Mouse (Mus musculus): ENCODE results near the gene Arhgef28. TPM values are rescaled to one million over a fixed set of nuclear protein-coding genes. Genes with fewer than 3 reads are reported as not detected.

Gene Arhgef28
- polyA plus RNA-seq, 1 experiment = not detected

GRCm38 (mm10) chr13:97893031-97893825, 313.0 kb downstream of the Arhgef28 start:
- 22% methylated on average over 10 of the region's 10 CpGs for WGBS
- Histone ChIP-seq H3K4me3 (ENCODE audit: insufficient read depth, low read depth, low read length) (peak overlapping the region; percentile 1; the same call in 1 of the 2 replicates), H3K27ac (ENCODE audit: insufficient read depth, low read depth, low read length) (peak overlapping the region; percentile 88), H3K4me1 (ENCODE audit: control insufficient read depth, insufficient read depth, low read length) (peaks cover 11% of the 10 kb centered on the region)
- no peak for TF ChIP-seq CTCF (IDR thresholded peaks at IDR 0.05; ENCODE audit: insufficient read depth, low read depth, low read length)
- TF ChIP-seq POLR2A (IDR thresholded peaks at IDR 0.05; ENCODE audit: insufficient read depth, low read depth, low read length) = no peak

GRCm38 (mm10) chr13:97892089-97892884, 314.0 kb downstream of the Arhgef28 start:
- 23% methylated on average over 15 of the region's 15 CpGs for WGBS

GRCm38 (mm10) chr13:97888046-97888445, 318.2 kb downstream of the Arhgef28 start:
- peaks cover 11% of the 10 kb centered on the region for H3K4me1 ChIP-seq (ENCODE audit: control insufficient read depth, insufficient read depth, low read length)
- no peak overlapping the region for H3K4me3 ChIP-seq (ENCODE audit: insufficient read depth, low read depth, low read length)
- H3K27ac ChIP-seq (ENCODE audit: insufficient read depth, low read depth, low read length) = no peak overlapping the region
- 44% methylated on average over 6 of the region's 6 CpGs for WGBS
- TF ChIP-seq CTCF (IDR thresholded peaks at IDR 0.05; ENCODE audit: insufficient read depth, low read depth, low read length) (no peak), POLR2A (IDR thresholded peaks at IDR 0.05; ENCODE audit: insufficient read depth, low read depth, low read length) (no peak)

More at GRCm38 (mm10) chr13:97892089-97892884, 314.0 kb downstream of the Arhgef28 start:
- TF ChIP-seq POLR2A (IDR thresholded peaks at IDR 0.05; ENCODE audit: insufficient read depth, low read depth, low read length) (no peak), CTCF (IDR thresholded peaks at IDR 0.05; ENCODE audit: insufficient read depth, low read depth, low read length) (no peak)
- no peak overlapping the region for H3K4me3 ChIP-seq (ENCODE audit: insufficient read depth, low read depth, low read length)
- peaks cover 14% of the 10 kb centered on the region for H3K4me1 ChIP-seq (ENCODE audit: control insufficient read depth, insufficient read depth, low read length)
- H3K27ac ChIP-seq (ENCODE audit: insufficient read depth, low read depth, low read length) = peak overlapping the region; percentile 56

DNA sequence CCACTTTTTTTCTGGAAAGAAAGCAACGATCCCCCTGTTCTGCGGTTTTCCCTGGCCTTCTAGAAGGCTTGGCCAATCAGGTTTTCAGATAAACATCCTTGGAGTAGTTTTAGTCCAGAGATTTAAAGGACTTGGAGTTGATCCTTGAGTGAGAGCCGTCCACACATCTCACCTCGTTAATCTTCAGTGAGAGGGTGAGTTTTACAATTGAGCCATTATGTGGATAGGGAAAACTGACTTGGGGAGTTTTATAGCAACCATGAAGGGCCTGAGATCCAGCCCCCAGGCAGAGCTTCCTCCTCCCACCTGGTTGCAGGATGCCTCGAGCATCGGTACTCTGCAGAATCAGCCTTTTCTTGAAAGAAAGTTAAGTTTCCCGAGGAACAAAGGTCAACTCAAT, 318.7 kb downstream of the Arhgef28 start:
- 56% methylated on average over 7 of the region's 7 CpGs for WGBS
- Histone ChIP-seq H3K4me1 (ENCODE audit: control insufficient read depth, insufficient read depth, low read length) (peaks cover 10% of the 10 kb centered on the region; the same call in 1 of the 2 replicates), H3K27ac (ENCODE audit: insufficient read depth, low read depth, low read length) (no peak overlapping the region), H3K4me3 (ENCODE audit: insufficient read depth, low read depth, low read length) (no peak overlapping the region)
- TF ChIP-seq CTCF (IDR thresholded peaks at IDR 0.05; ENCODE audit: insufficient read depth, low read depth, low read length) (no peak), POLR2A (IDR thresholded peaks at IDR 0.05; ENCODE audit: insufficient read depth, low read depth, low read length) (no peak)

DNA sequence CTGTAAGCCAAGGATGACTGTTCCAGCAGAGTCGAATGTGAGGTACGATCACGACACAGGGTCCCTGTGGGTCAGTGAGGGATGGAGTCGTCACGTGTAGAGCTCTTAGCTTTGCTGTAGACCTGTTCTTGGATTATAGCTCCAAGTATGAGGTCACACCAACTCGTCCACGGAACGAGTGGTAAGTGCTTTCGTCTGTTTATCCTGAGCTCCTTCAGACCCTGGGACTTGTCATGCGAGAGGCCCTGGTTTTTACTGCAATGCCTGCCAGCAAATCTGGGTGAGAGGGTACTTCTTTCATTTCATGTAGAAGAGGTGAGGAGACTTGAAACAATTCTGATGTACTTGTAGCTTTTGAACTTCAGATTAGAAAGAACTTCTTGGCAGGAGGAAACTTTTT, 322.6 kb downstream of the Arhgef28 start:
- Histone ChIP-seq H3K4me3 (ENCODE audit: insufficient read depth, low read depth, low read length) (no peak overlapping the region), H3K4me1 (ENCODE audit: control insufficient read depth, insufficient read depth, low read length) (peaks cover 5% of the 10 kb centered on the region; the same call in 1 of the 2 replicates), H3K27ac (ENCODE audit: insufficient read depth, low read depth, low read length) (no peak overlapping the region)
- 90% methylated on average over 10 of the region's 10 CpGs for WGBS
- TF ChIP-seq CTCF (IDR thresholded peaks at IDR 0.05; ENCODE audit: insufficient read depth, low read depth, low read length) = no peak
- TF ChIP-seq POLR2A (IDR thresholded peaks at IDR 0.05; ENCODE audit: insufficient read depth, low read depth, low read length) = no peak

DNA sequence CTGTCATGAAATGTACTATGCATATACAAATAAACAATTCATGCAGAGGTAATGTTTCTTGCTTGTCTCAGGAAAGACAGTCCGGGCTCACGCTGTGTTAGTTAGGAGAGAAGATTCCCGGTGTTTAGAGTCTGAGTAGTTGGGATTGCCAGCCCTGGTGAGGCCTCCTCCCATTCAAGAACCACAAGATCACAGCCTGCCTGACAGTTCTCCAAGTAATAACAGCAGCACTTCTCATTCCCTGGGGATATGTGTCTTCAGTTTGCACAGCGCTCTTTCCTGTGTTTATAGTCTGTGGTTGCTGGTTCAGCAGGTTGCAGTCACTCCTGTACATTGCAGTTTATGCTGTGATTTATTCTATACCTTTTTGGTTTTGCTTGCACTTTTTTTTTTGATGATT, 329.8 kb downstream of the Arhgef28 start:
- Histone ChIP-seq H3K4me3 (ENCODE audit: insufficient read depth, low read depth, low read length) (no peak overlapping the region), H3K27ac (ENCODE audit: insufficient read depth, low read depth, low read length) (no peak overlapping the region), H3K4me1 (ENCODE audit: control insufficient read depth, insufficient read depth, low read length) (no peaks in the 10 kb centered on the region)
- no peak for TF ChIP-seq CTCF (IDR thresholded peaks at IDR 0.05; ENCODE audit: insufficient read depth, low read depth, low read length)
- no peak for TF ChIP-seq POLR2A (IDR thresholded peaks at IDR 0.05; ENCODE audit: insufficient read depth, low read depth, low read length)
- WGBS = 76% methylated on average over 4 of the region's 4 CpGs

GRCm38 (mm10) chr13:97876031-97876430, 330.2 kb downstream of the Arhgef28 start:
- no peak overlapping the region for H3K27ac ChIP-seq (ENCODE audit: insufficient read depth, low read depth, low read length)
- no peaks in the 10 kb centered on the region for H3K4me1 ChIP-seq (ENCODE audit: control insufficient read depth, insufficient read depth, low read length)
- WGBS = 94% methylated on average over 6 of the region's 6 CpGs
- TF ChIP-seq POLR2A (IDR thresholded peaks at IDR 0.05; ENCODE audit: insufficient read depth, low read depth, low read length) = no peak
- no peak for TF ChIP-seq CTCF (IDR thresholded peaks at IDR 0.05; ENCODE audit: insufficient read depth, low read depth, low read length)
- H3K4me3 ChIP-seq (ENCODE audit: insufficient read depth, low read depth, low read length) = no peak overlapping the region

DNA sequence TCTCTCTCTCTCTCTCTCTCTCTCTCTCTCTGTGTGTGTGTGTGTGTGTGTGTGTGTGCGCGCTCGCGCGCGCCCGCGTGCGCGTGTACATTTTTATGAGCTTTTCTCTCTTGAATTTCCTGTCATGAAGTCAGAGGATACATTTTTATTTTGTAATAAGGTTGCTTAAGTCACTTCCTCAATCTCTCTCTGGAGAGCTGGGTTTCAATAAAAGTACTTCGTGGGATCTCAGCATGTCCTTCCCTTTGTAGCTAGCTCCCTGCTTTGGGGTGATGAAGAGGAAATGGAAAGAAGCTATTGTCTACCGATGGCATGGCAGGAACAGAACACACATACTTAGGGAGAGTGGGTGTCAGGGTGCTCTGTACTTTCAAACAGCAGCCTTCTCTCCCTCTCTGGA, 336.8 kb downstream of the Arhgef28 start:
- H3K4me1 ChIP-seq (ENCODE audit: control insufficient read depth, insufficient read depth, low read length) = no peaks in the 10 kb centered on the region
- no peak overlapping the region for H3K27ac ChIP-seq (ENCODE audit: insufficient read depth, low read depth, low read length)
- 88% methylated on average over 12 of the region's 12 CpGs for WGBS
- no peak for TF ChIP-seq CTCF (IDR thresholded peaks at IDR 0.05; ENCODE audit: insufficient read depth, low read depth, low read length)
- TF ChIP-seq POLR2A (IDR thresholded peaks at IDR 0.05; ENCODE audit: insufficient read depth, low read depth, low read length) = no peak
- H3K4me3 ChIP-seq (ENCODE audit: insufficient read depth, low read depth, low read length) = no peak overlapping the region
